Mouse (Mus musculus) fibroblast of lung, adult 2 months (primary cell): ENCODE data around the gene Znhit2.

Experiments
- DNase-seq: peaks from one replicate; pipeline ENCODE4 v3.0.0-alpha.2; 2011; ENCODE audit warnings: low read depth

Znhit2 gene

DNA sequence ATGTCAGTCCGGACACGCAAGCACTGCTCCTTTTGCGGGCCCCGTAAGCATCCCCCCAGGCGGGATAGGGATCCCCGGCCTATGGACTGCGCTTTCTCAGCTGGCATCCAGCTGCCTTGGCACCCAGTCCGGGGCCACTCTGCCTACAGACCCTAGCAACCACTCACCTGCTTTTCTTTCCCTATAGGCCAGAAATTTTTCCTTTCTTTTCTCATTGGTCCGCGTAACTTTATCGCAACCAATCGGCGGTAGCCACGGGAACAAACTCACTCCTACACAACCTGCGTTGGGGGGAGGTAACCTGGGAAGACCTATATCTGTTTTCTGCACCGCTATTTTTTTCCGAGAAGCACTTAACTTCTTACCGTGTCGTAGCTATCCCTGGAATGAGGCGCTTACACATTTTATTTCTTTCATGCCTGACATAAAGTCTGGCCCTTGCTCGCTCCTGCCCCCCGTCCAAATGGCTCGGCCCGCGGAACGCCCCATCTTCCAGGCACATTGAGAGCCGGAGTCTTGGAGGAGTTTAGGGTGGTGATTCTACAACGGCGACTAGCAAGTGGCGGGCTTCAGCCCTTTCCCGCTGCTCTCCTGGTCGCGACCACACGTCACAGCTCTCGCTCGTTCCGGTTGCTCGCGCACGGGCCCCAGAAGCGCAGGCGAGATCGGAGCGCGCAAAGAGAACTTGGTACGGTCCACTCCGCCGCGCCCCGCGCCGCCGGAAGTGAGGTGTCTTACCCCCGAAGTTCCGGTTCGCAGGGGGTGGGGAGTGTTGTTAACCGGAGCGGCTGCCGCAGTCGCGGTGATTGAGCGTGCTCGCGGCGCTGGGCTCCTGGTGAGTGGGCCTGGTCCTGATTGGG is 14.5 kb upstream of the Znhit2 start, which contains the start of gene Syvn1:
Gene Syvn1, plus strand, starts transcription at position 283 of the 860 bp plus-strand sequence.
- DNase-seq, result peak; percentile 91

DNA sequence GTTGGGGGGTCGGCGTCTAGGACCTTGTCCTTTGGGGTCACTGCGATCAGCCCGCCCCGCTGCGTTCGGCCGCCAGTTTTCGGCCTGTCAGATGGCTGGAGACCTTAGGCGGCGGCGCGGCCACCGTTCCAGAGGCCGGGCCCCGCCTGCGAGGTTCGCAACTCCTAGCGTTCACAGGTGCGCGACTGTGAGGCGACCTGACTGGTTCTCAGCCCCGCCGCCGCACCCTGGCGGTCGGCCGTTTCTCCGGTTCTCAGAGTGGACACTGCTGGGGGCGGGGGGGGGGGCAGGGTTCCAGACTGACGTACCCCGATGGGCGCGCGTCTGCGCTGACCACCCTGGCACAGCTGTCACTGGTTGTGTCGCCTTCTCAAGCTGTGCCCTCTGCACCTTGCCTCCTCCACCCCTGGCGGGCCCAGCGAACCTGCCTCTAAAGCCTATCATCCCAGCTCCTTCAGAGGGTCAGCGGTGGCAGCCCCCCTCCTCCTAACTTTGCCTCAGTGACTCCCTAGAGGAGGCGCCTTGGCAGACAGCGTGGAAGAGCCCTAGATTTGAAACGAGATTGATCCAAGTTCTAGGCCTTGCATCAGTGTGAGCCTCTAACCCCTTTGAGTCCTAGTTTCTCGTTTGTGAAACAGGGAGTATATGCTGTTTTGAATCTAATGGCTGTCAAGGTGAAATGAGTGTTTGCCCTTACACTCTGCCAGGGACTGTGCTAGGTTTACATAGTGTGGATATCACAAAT is 13.7 kb upstream of the Znhit2 start:
- DNase-seq, result no peak

DNA sequence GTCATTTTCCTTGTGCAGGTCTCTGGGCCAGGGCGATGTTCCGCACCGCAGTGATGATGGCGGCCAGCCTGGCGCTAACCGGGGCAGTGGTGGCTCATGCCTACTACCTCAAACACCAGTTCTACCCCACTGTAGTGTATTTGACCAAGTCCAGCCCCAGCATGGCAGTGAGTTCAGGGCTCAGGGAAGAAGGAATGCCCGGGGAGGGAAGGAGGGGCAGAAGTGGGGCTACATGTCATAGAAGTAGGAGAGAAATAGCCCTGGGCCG is 13.2 kb upstream of the Znhit2 start:
- DNase-seq, result no peak

DNA sequence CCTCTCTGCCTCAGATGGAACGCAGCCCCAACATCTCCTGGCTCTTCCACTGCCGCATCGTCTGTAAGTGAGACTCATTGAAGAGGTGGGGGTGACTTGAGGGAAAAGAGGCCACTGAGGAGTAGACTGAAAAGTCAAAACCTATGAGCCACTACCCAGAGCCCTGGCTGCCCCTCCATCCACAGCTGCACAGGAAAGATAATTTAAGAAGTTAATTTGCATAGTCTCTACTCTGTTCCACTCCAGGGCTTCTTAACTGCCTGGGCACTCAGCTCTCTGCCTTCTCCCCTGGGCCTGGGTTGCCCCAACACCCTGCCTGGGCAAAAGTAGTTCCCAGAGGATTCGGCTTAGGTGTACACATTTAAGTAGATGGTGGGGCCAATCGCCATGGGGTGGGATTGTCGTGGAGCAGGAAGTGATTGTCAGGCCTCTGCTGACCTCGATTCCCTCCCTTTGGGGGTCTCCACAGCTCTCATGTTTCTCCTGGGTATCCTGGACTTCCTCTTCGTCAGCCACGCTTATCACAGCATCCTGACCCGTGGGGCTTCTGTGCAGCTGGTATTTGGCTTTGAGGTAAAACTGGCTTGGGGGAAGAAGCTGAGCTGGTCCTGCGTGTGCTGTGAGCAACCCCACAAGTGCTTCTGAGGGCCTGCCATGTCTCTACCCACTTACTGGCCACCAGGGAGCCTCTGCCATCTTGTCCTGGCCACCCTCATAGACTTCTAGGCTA is 12.1 kb upstream of the Znhit2 start:
- no peak for DNase-seq

DNA sequence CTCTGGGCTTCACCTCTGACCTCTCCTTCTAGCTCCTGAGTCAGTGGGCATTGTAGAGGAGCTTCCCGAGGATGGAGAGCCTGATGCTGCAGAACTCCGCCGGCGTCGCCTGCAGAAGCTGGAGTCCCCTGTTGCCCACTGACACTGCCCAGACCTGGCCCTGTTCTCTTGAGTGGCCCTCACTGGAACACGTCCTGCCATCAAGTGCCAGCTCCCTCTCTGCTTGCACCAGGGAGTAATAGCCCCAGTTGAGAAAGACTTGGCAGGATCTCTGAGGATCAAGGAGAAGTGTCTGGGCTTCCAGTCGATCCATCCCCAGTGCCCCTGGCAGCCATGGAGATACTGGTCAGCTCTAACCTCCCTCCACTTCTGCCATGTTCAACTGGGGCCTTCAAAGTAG is 8.5 kb upstream of the Znhit2 start:
- no peak for DNase-seq

DNA sequence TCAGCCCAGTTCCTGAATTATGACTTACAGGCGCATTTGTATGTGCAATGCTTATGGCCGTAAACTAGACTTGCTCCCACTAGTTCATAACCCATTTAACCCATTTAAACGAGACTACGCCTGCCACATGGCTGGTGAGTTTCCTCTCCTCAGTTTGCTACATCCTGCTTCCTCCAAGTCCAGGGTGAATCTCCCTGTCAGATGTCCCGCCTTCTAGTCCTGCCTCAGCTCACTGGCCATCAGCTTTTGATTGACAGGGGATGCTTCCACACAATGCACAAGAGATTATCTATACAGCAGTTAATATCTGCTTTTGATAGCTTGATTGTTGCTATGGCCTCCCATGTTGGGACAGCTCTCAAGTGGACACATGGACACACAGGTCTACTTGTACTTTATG is 6.7 kb upstream of the Znhit2 start:
- no peak for DNase-seq

DNA sequence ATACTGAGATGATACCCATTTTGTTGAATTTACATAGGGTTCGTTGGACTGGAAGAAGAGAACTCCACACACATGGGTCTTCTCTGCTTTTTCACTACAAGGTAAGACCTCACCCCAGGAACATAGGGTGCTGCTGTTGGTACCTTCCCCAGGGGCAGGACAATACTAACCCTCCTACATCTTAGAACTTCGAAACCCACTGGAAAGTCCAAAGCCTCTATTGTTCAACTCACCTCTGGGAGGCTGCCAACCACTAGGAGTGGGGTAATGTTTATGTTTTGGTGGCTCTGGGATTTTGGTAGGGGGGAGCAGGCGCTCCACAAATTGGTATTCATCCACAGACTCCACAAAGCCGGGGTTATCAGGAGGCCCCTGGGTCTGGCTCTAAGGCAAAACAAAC is 4.3 kb upstream of the Znhit2 start:
- no peak for DNase-seq

DNA sequence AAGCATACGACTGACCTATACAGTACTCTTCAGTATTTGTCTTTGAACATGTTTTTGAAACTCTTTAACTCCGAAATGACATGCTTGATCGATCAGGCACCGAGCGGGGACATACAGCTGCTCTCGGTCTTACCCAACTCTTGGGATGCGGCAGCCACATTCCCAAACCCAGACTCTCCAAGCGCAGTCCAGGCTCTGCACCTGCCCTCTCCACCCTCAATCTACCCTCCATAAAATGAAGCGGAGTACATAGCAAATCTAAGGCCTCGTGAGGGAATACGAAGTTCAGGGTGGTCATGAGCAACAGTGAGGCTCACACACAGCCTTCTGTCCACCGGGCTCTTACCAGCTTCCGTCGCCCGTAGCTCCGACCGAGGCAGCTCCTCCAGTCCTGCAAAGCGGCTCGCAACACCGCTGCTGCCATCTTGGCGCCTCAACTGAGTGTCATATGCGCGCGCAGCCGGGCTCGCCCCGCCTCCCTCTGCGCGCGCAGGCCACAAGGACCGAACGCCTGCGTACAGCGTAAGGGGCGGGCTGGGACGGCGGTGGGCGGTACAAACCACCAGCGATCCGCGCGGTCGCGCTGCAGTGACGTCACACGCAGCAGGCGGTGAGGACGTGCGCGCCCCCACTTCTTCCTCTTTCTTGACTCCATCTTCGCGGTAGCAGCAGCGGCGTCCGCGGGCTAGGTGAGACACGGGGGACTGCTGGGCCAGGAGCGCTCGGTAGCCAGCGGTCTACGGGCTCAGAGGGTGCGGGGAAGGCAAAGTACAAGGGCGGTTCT is 3.5 kb upstream of the Znhit2 start, which contains the start of the genes Mrpl49 and Fau:
Gene Mrpl49, minus strand, starts transcription at position 473 of the 784 bp plus-strand sequence.
Gene Fau, plus strand, starts transcription at position 532 of the 784 bp plus-strand sequence.
- peak; percentile 91 for DNase-seq

DNA sequence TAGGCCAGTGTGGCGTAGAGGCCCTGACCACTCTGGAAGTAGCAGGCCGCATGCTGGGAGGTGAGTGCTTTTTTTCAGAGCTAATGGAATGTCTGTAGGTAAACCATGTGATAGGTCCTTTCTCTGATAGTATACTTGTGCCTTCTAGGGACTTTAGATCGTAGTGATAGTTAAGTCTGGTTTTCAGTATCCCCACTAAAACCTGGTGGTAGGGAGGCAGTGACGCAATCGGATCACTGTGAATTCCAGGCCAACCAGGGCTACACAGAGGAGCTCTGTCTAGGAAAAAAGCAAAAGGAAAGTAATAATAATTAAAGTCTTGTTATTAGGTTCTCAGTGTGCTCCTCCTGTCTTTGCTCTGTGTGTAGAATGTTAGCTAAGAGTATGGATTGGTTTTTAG is 2.5 kb upstream of the Znhit2 start:
- DNase-seq, result no peak

DNA sequence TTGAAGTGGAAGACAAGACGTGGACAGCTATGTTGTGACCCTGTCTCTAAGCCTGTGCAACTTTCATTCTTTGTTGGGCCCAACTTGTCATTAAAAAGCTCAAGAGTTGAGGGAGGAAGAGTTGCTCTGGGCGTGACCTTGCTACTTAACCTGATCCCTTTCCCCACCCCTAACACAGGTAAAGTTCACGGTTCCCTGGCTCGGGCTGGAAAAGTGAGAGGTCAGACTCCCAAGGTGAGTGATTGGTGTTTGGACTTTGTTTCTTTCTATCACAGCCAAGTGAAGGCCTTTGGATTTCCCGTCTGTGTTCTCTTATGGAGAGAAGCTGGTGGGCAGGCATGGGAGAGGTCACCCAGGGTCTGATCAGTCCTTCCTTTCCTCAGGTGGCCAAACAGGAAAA is 2.0 kb upstream of the Znhit2 start:
- no peak for DNase-seq

DNA sequence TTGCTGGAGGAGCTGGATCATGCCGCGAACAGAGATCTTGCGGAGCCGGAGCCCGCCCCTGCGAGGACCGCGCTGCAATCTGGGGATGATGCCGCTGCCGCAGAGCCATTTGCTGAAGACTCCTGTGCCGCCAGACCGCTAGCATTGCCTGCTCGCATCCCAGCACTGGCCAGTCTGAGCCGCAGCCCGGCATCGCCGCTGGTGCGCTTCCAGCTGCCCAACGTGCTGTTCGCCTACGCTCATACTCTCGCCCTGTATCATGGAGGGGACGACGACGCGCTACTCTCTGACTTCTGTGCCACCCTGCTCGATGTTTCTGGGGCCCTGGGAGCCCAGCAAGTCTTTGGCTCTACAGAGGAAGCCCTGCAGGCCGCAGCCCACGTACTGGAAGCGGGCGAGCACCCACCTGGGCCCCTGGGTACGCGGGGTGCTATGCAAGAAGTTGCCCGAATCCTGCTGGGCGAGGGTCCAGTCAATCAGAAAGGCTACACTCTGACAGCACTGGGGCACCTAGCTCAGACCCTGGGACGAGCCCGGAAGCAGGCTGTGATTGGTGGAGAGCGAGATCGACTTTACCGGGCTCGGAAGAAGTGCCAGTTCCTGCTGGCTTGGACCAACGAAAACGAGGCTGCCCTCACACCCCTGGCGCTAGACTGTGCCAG is 780 bp downstream of the Znhit2 start:
- no peak for DNase-seq

DNA sequence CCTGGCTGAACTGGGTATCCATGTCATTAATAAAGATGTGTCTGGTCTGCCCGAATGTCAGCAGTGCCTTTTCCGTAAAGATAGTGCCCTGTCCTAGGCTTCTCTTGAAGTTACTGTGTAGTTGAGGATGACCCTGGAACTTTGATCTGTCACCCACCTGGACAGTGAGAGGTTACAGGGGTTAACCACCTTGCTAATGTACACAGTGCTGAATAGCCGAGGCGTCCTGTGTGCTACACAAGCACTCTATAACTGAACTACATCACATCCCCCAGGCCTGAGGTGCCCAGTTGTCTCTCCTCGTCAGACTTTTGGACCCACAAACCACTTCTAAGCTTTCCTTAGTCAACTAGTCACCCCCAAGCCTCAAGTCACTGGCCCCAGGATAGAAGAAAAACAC is 1.4 kb downstream of the Znhit2 start:
- no peak for DNase-seq

DNA sequence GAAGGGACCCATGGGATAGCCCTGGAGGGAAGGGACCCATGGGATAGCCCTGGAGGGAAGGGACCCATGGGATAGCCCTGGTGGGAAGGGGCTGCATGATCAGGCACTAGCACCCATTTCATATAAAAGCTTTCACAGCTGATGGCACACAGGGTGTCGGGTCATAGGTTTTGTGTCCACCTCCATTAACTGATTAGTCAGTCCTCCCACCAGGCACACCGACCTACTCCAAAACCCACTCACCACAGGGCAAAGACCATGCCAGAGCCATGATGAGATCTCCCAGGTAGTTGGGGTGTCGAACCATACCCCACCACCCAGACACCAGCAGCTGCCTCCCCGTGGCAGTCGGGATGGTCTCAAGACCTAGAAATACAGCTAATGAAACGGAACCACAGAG is 2.1 kb downstream of the Znhit2 start:
- no peak for DNase-seq

DNA sequence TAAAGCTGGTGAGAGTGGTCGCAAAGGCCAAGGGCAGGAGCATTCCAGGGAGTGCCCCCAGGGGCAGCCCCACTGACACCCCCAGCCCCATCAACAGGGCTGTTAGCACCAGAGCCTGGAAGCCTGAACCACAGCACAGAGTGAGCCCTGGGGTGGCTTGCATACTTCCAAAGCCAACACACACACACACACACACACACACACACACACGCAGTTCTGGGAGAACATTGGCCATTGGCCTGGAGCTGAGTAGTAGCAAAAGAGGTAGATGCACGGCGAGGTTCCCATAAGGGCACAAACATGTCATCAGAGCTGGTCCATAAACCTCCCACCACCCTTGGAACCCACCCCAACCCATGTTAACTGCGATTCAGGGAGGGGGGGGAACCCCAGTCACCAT is 5.6 kb downstream of the Znhit2 start:
- DNase-seq, result no peak

DNA sequence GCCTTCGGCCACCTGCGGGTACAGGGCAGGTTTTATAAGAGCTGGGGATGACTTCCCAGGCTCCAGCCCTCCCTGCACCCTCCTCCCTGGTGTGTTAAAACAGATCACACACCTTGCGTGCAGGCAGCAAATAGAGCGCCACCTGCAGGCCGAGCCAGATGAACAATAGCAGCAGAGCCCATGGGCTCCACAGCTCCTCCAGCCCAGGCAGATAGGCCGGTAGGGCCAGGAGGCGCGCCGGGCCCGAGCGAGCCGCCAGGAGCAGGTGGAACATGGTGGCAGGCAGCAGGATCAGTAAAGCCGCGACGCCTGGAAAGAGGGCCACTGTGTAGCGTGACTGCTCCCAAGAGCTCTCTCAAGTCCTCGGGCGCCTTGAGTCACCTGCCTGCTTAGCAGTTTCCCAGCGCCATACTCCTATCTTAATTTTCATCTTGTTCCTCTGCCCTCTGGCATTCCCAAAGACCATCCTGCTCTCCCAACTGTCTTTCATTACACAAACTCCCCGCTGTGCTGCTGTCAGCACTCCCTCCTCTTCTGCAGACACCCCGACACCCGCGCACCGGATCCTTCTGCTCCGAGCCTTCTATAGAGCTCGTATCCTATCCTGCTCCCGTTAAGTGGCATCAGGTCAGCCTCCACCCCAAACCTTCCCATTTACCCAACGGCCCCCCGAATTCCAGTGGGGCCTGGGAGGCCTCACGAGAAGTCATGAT is 6.2 kb downstream of the Znhit2 start:
- no peak for DNase-seq

DNA sequence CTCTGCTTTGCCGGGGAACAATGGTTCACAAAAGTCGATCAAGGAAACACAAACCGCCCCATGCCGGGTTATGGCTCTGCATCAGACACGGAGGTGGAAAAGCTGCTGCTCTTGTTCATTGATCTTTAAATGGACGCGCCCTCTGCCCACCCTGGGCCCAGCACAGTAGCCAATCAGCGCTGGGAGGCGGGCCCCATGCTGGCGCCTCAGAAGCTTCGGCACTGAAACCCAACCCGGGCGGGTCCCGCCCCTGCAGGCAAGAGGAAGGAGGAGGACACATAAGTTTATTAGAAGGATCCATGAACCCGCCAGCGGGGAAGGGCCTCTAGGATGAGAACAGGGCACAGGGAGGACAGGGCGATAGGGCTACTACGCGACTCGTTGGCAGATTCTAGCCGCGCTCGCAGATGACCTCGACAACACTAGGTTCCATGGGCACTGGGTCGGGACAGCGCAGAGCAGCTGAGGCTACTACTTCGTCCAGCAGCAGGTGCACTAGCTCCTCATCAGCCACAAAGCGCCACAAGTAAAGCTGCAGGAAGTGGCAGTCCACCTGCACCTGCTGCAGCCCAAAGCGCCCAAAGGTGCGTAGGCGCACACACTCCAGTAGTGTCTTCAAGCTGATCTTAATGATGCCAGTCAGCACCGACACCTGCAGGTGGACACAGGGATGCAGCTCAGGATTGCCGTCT is 6.9 kb downstream of the Znhit2 start, which contains the start of gene Tm7sf2:
Gene Tm7sf2, minus strand, starts transcription at position 650 of the 692 bp plus-strand sequence.
- no peak for DNase-seq

DNA sequence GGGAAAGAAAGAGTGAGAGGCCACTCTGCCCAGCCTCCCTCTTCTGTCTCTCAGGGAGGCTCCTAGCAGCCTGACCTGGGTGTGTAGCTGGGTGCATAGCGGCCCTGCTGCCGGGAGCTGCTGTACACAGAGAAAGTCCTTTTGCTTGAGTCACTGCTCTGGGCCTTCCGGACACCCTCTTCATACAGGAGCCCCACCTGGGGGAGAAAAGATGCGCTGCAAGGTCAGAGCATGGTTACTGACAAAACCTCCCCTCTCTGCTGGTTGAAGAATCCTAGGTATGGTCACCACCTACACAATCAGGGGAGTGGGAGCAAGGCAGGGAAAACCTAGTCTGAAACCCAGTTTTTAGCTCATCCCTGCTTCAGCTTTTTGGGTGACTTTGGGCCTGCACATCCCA is 8.0 kb downstream of the Znhit2 start:
- DNase-seq, result no peak

DNA sequence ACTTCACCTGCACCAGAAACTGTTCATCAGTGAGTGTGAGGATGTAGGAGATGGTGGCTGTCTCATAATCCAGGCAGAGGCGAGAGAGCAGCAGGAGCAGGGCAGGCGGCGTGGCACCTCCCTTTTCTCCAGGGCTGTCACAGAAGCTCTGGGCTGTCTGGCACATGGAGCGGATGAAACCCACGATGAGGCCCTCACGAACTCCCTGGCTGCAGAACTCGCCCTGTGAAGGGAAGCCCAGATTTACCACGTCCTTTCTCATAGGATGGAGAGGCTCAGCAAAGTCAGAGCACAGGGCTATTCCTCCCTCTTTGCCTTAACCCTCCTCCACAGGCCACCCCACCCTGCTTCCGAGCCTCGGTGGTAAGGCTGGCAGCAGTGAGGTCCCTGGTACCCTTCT is 8.9 kb downstream of the Znhit2 start:
- no peak for DNase-seq

DNA sequence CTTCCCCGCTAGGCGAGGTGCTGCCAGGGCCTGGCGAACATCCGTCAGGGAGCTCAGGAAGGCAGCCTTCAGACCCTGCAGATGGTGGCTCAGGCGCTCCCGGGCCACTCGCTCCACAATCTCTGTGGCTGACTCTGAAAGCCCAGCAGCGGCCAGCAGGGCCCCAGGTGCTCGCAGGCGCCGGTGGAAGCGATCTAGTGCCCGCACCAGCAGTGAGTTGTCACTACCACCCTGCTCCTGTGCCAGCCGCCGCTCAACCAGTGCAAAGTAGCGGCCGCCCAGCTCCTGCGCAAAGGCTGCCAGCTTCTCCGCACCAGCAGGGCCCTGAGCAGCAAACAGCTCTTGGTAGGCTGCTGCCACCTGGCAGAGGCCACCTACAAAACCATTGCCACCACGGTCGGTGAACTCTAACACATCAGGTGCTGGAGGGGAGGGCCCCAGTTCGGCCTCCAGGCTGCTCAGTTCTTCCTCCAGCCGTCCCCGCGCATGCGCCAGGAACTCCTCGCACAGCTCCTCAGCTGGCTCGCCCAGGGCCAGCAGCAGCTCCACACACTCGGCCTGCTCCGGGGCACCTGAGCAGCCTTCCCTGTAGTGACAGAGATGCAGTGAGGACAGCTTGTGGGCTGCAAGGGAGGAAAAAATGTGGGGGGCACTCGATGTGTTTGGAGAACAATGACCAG is 9.7 kb downstream of the Znhit2 start:
- no peak for DNase-seq

DNA sequence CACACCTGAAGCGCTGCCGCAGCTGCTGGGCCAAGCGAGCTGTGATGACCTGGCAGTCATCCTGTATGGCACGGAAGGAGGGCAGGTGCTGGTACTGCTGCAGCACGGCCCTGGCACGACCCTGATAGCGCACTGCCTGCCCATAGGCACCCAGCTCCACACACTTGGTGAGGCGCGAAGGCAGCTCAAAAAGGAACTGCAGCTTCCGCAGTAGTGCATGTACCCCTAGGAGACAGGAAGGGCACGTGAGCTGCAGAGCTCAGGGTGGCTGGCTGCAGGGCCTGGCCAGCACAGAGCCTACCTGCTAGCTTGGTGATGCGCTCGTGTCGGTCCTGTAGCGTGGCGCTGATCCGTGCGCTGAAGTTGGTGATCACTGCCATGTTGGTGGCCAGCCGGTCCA is 10.3 kb downstream of the Znhit2 start:
- DNase-seq, result no peak
